Mouse (Mus musculus): ENCODE data around the gene Mrpl57. TPM values are rescaled to one million over a fixed set of nuclear protein-coding genes. Genes with fewer than 3 reads are reported as not detected.

Gene Mrpl57
- polyA plus RNA-seq, 1 experiment from 2014 or later = 220 TPM

GRCm38 (mm10) chr14:57797991-57798931 is 27.8 kb upstream of the Mrpl57 start, which contains the start of gene Sap18:
TSS of gene Sap18 (plus strand) at chr14:57798180.
- H3K27me3 ChIP-seq (ENCODE audit: control insufficient read depth, insufficient read depth, low read length) = no peaks in the 10 kb centered on the region
- peak within 1 kb of the TSS; percentile 80 for H3K9ac ChIP-seq (ENCODE audit: low read length)
- H3K36me3 ChIP-seq (ENCODE audit: control insufficient read depth, insufficient read depth, low read length) = peaks cover 3% of the 10 kb centered on the region
- H3K9me3 ChIP-seq (ENCODE audit: control insufficient read depth, low read length) = no peaks in the 10 kb centered on the region
- DNase-seq (ENCODE audit: low spot score) (peak; percentile 98), ATAC-seq (ENCODE audit: low FRiP score, low TSS enrichment) (peak; percentile 99)
- no peaks in the 10 kb centered on the region for H3K4me1 ChIP-seq (replicated peaks; ENCODE audit: control insufficient read depth, insufficient read depth)
- under 1% methylated on average over 98 of the region's 99 CpGs for WGBS
- TF ChIP-seq CTCF (IDR thresholded peaks at IDR 0.05; ENCODE audit: low read depth) = peak; percentile 14; the same call in 1 of the 2 replicates
- peak; percentile 78 for TF ChIP-seq EP300 (optimal IDR thresholded peaks at IDR 0.05)
- peak within 1 kb of the TSS; percentile 83 for H3K27ac ChIP-seq (replicated peaks)
- peak within 1 kb of the TSS; percentile 84 for H3K4me2 ChIP-seq (replicated peaks; ENCODE audit: low read depth)
- H3K4me3 ChIP-seq (ENCODE audit: low read depth, low read length) = peak within 1 kb of the TSS; percentile 69

- H3K27ac ChIP-seq (replicated peaks) = no peak overlapping the region
- no peaks in the 10 kb centered on the region for H3K4me1 ChIP-seq (replicated peaks; ENCODE audit: control insufficient read depth, insufficient read depth)
- H3K9ac ChIP-seq (ENCODE audit: low read length) = no peak overlapping the region
- peaks cover 7% of the 10 kb centered on the region for H3K36me3 ChIP-seq (ENCODE audit: control insufficient read depth, insufficient read depth, low read length)
- TF ChIP-seq EP300 (optimal IDR thresholded peaks at IDR 0.05) (no peak), CTCF (IDR thresholded peaks at IDR 0.05; ENCODE audit: low read depth) (no peak)
- H3K9me3 ChIP-seq (ENCODE audit: control insufficient read depth, low read length) = no peaks in the 10 kb centered on the region
- no peaks in the 10 kb centered on the region for H3K27me3 ChIP-seq (ENCODE audit: control insufficient read depth, insufficient read depth, low read length)
- DNase-seq (ENCODE audit: low spot score) (no peak), ATAC-seq (ENCODE audit: low FRiP score, low TSS enrichment) (no peak)
- H3K4me2 ChIP-seq (replicated peaks; ENCODE audit: low read depth) = no peak overlapping the region
- no peak overlapping the region for H3K4me3 ChIP-seq (ENCODE audit: low read depth, low read length)
- WGBS = 82% methylated on average over 4 of the region's 4 CpGs
These were observed 22.3 kb upstream of the Mrpl57 start for GRCm38 (mm10) chr14:57803731-57804130.

- TF ChIP-seq CTCF (IDR thresholded peaks at IDR 0.05; ENCODE audit: low read depth) (peak; percentile 79), EP300 (optimal IDR thresholded peaks at IDR 0.05) (no peak)
- Histone ChIP-seq H3K9me3 (ENCODE audit: control insufficient read depth, low read length) (no peaks in the 10 kb centered on the region), H3K4me1 (replicated peaks; ENCODE audit: control insufficient read depth, insufficient read depth) (no peaks in the 10 kb centered on the region), H3K4me2 (replicated peaks; ENCODE audit: low read depth) (no peak overlapping the region), H3K36me3 (ENCODE audit: control insufficient read depth, insufficient read depth, low read length) (0 out of 2 replicates have a peak, but pooled peaks cover 4% of the 10 kb centered on the region), H3K4me3 (ENCODE audit: low read depth, low read length) (no peak overlapping the region), H3K27me3 (ENCODE audit: control insufficient read depth, insufficient read depth, low read length) (no peaks in the 10 kb centered on the region), H3K9ac (ENCODE audit: low read length) (no peak overlapping the region), H3K27ac (replicated peaks) (no peak overlapping the region)
- 74% methylated on average over 5 of the region's 5 CpGs for WGBS
- 0 out of 2 replicates have a peak, but pooled peaks have one; percentile 62 for ATAC-seq (ENCODE audit: low FRiP score, low TSS enrichment)
- DNase-seq (ENCODE audit: low spot score) = peak; percentile 41
These were observed 17.5 kb upstream of the Mrpl57 start for GRCm38 (mm10) chr14:57808558-57808957.

- Histone ChIP-seq H3K4me2 (replicated peaks; ENCODE audit: low read depth) (no peak overlapping the region), H3K27me3 (ENCODE audit: control insufficient read depth, insufficient read depth, low read length) (no peaks in the 10 kb centered on the region), H3K9ac (ENCODE audit: low read length) (no peak overlapping the region), H3K36me3 (ENCODE audit: control insufficient read depth, insufficient read depth, low read length) (no peaks in the 10 kb centered on the region), H3K4me1 (replicated peaks; ENCODE audit: control insufficient read depth, insufficient read depth) (no peaks in the 10 kb centered on the region), H3K9me3 (ENCODE audit: control insufficient read depth, low read length) (no peaks in the 10 kb centered on the region), H3K27ac (replicated peaks) (peak overlapping the region; percentile 78), H3K4me3 (ENCODE audit: low read depth, low read length) (no peak overlapping the region)
- no peak for DNase-seq (ENCODE audit: low spot score)
- peak; percentile 63; the same call in 1 of the 2 replicates for ATAC-seq (ENCODE audit: low FRiP score, low TSS enrichment)
- WGBS = 69% methylated on average over 2 of the region's 2 CpGs
- no peak for TF ChIP-seq CTCF (IDR thresholded peaks at IDR 0.05; ENCODE audit: low read depth)
- TF ChIP-seq EP300 (optimal IDR thresholded peaks at IDR 0.05) = no peak
These were observed 15.1 kb upstream of the Mrpl57 start for GRCm38 (mm10) chr14:57810886-57811285.

GRCm38 (mm10) chr14:57811844-57812243 is 14.2 kb upstream of the Mrpl57 start:
- H3K9me3 ChIP-seq (ENCODE audit: control insufficient read depth, low read length) = no peaks in the 10 kb centered on the region
- H3K27ac ChIP-seq (replicated peaks) = no peak overlapping the region
- TF ChIP-seq CTCF (IDR thresholded peaks at IDR 0.05; ENCODE audit: low read depth) (no peak), EP300 (optimal IDR thresholded peaks at IDR 0.05) (no peak)
- no peak for ATAC-seq (ENCODE audit: low FRiP score, low TSS enrichment)
- no peaks in the 10 kb centered on the region for H3K36me3 ChIP-seq (ENCODE audit: control insufficient read depth, insufficient read depth, low read length)
- no peak overlapping the region for H3K9ac ChIP-seq (ENCODE audit: low read length)
- H3K4me2 ChIP-seq (replicated peaks; ENCODE audit: low read depth) = no peak overlapping the region
- WGBS = 96% methylated on average over 5 of the region's 5 CpGs
- no peak overlapping the region for H3K4me3 ChIP-seq (ENCODE audit: low read depth, low read length)
- H3K4me1 ChIP-seq (replicated peaks; ENCODE audit: control insufficient read depth, insufficient read depth) = no peaks in the 10 kb centered on the region
- no peak for DNase-seq (ENCODE audit: low spot score)
- no peaks in the 10 kb centered on the region for H3K27me3 ChIP-seq (ENCODE audit: control insufficient read depth, insufficient read depth, low read length)

- Histone ChIP-seq H3K9me3 (ENCODE audit: control insufficient read depth, low read length) (no peaks in the 10 kb centered on the region), H3K36me3 (ENCODE audit: control insufficient read depth, insufficient read depth, low read length) (no peaks in the 10 kb centered on the region; the same call in 1 of the 2 replicates), H3K4me3 (ENCODE audit: low read depth, low read length) (no peak overlapping the region), H3K9ac (ENCODE audit: low read length) (no peak overlapping the region), H3K27me3 (ENCODE audit: control insufficient read depth, insufficient read depth, low read length) (no peaks in the 10 kb centered on the region), H3K4me1 (replicated peaks; ENCODE audit: control insufficient read depth, insufficient read depth) (no peaks in the 10 kb centered on the region), H3K4me2 (replicated peaks; ENCODE audit: low read depth) (no peak overlapping the region), H3K27ac (replicated peaks) (no peak overlapping the region)
- no peak for DNase-seq (ENCODE audit: low spot score)
- no peak for TF ChIP-seq EP300 (optimal IDR thresholded peaks at IDR 0.05)
- no peak for TF ChIP-seq CTCF (IDR thresholded peaks at IDR 0.05; ENCODE audit: low read depth)
- ATAC-seq (ENCODE audit: low FRiP score, low TSS enrichment) = no peak
- 54% methylated on average over 4 of the region's 4 CpGs for WGBS
These were observed 5.2 kb upstream of the Mrpl57 start for GRCm38 (mm10) chr14:57820839-57821238.
